Mouse (Mus musculus) thymus, postnatal 25 days (tissue): ENCODE measurements around the gene Ttc9b.

ENCODE experiments used
- DNase-seq: peaks from one replicate; pipeline ENCODE4 v3.0.0; 2022

Gene Ttc9b

GRCm38 (mm10) chr7:27644471-27644870 lies 9.2 kb upstream of the Ttc9b start:
- no peak for DNase-seq

- DNase-seq: no peak
Observed at GRCm38 (mm10) chr7:27646516-27646915, 7.2 kb upstream of the Ttc9b start.

- no peak for DNase-seq
Observed at GRCm38 (mm10) chr7:27647281-27648002, 6.3 kb upstream of the Ttc9b start.

- no peak for DNase-seq
Observed at GRCm38 (mm10) chr7:27649723-27650122, 4.0 kb upstream of the Ttc9b start.

GRCm38 (mm10) chr7:27650949-27651348 lies 2.8 kb upstream of the Ttc9b start:
- DNase-seq: peak; percentile 67

GRCm38 (mm10) chr7:27654607-27655276 lies 1.0 kb downstream of the Ttc9b start:
- DNase-seq: peak; percentile 29

GRCm38 (mm10) chr7:27655545-27655944 lies 1.8 kb downstream of the Ttc9b start:
- DNase-seq: no peak

GRCm38 (mm10) chr7:27656600-27656999 lies 2.9 kb downstream of the Ttc9b start:
- no peak for DNase-seq

GRCm38 (mm10) chr7:27657824-27658395 lies 4.2 kb downstream of the Ttc9b start:
- no peak for DNase-seq

- DNase-seq: no peak
Observed at GRCm38 (mm10) chr7:27658712-27659663, 5.3 kb downstream of the Ttc9b start.

GRCm38 (mm10) chr7:27662038-27662437 lies 8.3 kb downstream of the Ttc9b start:
- no peak for DNase-seq

- DNase-seq: peak; percentile 9
Observed at GRCm38 (mm10) chr7:27673064-27673574, 19.4 kb downstream of the Ttc9b start.

GRCm38 (mm10) chr7:27673575-27674131 lies 19.9 kb downstream of the Ttc9b start:
- no peak for DNase-seq

- DNase-seq: no peak
Observed at GRCm38 (mm10) chr7:27674195-27674521, 20.4 kb downstream of the Ttc9b start.

- DNase-seq: peak; percentile 96
Observed at GRCm38 (mm10) chr7:27674522-27675221, 21.0 kb downstream of the Ttc9b start, which contains the start of gene Map3k10. Gene Map3k10 (minus strand): TSS chr7:27674598.

GRCm38 (mm10) chr7:27675222-27675612 lies 21.5 kb downstream of the Ttc9b start:
- DNase-seq: no peak

GRCm38 (mm10) chr7:27683218-27683617 lies 29.5 kb downstream of the Ttc9b start:
- no peak for DNase-seq

GRCm38 (mm10) chr7:27685220-27685619 lies 31.5 kb downstream of the Ttc9b start:
- DNase-seq: no peak

GRCm38 (mm10) chr7:27685681-27686080 lies 32.0 kb downstream of the Ttc9b start:
- DNase-seq: no peak

GRCm38 (mm10) chr7:27687043-27687442 lies 33.3 kb downstream of the Ttc9b start:
- no peak for DNase-seq

- DNase-seq: no peak
Observed at GRCm38 (mm10) chr7:27687836-27688235, 34.1 kb downstream of the Ttc9b start.
